Mouse (Mus musculus): ENCODE measurements at regions not wholly inside any gene's neighbourhood (a gene's known extent, or its start where the extent isn't known, plus 50 kb on each side); places are given as distances from the start of the nearest gene placed in this dataset.

DNA sequence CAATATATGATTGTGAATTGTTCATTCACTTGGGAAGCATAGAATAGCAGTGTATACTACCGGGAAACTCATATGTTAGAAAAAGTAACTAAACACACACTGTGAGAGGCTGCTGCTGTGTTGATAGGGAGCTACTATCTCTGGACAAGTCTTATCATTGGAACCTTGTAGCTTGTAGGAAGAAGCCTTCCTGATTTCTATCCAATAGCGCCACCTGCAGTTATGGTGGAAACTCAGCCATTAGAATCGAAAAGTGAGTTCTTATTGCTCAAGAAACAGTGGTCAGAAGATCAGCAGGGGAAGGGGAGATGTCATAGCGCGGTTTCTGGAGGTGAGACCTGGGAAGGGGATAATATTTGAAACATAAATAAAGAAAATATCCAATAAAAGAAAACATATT is 1245.1 kb upstream of the Cdh6 start:
- ChIA-PET POLR2A (no interaction called here), CTCF (interaction anchor here in 3 of 4 experiments (0.7 to 1.2 kb wide), 3 partner anchors 85 to 1285 kb away, joined by 3 to 8 read pairs (median 6); no protein-coding TSS in a partner anchor)

DNA sequence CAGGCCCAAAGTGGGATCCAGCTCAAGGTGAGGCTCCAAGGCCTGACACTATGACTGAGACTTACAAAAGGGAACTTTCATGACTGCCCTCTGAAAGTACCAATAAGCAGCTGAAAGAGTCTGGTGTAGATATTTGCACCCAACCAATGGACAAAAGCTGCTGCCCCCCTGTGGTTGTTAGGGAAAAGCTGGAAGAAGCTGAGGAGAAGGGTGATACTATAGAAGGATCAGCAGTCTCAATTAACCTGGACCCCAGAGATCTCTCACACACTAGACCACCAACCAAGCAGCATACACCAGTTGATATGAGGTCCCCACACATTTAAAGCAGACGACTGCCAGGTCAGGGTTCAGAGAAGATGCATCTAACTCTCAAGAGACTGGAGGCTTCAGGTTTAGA is 1211.9 kb upstream of the Cdh6 start:
- POLR2A ChIA-PET = no interaction called here

DNA sequence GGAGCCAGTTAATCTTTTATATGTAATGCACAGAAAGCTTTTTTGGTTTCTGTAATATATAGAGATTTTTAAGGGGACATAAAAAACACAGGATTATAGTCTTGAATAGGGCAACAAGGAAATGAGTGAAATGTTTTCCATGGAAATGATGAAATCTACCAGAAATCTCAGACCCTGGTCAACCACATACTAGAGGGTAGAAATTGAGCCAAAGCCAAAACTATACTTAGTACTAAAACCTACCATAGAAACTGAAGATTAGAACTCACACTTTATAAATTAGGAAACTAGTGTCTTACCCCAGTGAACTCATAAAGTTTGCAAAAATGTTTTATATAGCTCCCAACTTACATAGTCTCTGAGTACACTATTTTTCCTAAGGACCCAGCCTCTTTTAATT is 1204.9 kb upstream of the Cdh6 start:
- ChIA-PET POLR2A (no interaction called here), CTCF (no interaction called here)

More for the DNA sequence above, 1211.9 kb upstream of the Cdh6 start:
- CTCF ChIA-PET = interaction anchor here in 1 of 4 experiments (0.6 kb wide), 1 partner anchor 589 kb away, joined by 3 read pairs; no protein-coding TSS in a partner anchor

All from embryonic stem cell, embryonic (primary cell).